Mouse (Mus musculus): ENCODE measurements around the gene Foxr1. TPM values are rescaled to one million over a fixed set of nuclear protein-coding genes. Genes with fewer than 3 reads are reported as not detected.

Foxr1 gene
- not detected in 2 replicates for polyA plus RNA-seq (2016; fragmentation: Nextera tagmentation; extraction: Ambion mirVana)

- Histone ChIP-seq H3K27me3 (no peaks in the 10 kb centered on the region), H3K4me1 (no peaks in the 10 kb centered on the region), H3K9ac (no peak within 1 kb of the TSS), H3K4me2 (replicated peaks) (no peak within 1 kb of the TSS), H3K36me3 (no peaks in the 10 kb centered on the region), H3K4me3 (no peak within 1 kb of the TSS), H3K27ac (no peak within 1 kb of the TSS), H3K9me3 (no peaks in the 10 kb centered on the region)
- 70% methylated on average over 19 of the region's 19 CpGs for WGBS
- ATAC-seq (ENCODE audit: insufficient number of reproducible peaks, insufficient read depth, low FRiP score, low TSS enrichment) = no peak
Observed at GRCm38 (mm10) chr9:44440961-44441360, at the start of gene Foxr1. Foxr1 (minus strand) TSS chr9:44441136.

GRCm38 (mm10) chr9:44490086-44490967 is 49.4 kb upstream of the Foxr1 start:
- peak overlapping the region; percentile 20; the same call in 1 of the 2 replicates for H3K9ac ChIP-seq
- no peak for ATAC-seq (ENCODE audit: insufficient number of reproducible peaks, insufficient read depth, low FRiP score, low TSS enrichment)
- WGBS = 12% methylated on average over 17 of the region's 17 CpGs
- H3K27ac ChIP-seq = peak overlapping the region; percentile 87
- peaks cover 6% of the 10 kb centered on the region; the same call in 1 of the 2 replicates for H3K36me3 ChIP-seq
- peaks cover 94% of the 10 kb centered on the region for H3K4me1 ChIP-seq
- H3K4me3 ChIP-seq = peak overlapping the region; percentile 97
- no peaks in the 10 kb centered on the region for H3K9me3 ChIP-seq
- no peaks in the 10 kb centered on the region for H3K27me3 ChIP-seq
- H3K4me2 ChIP-seq (replicated peaks) = peak overlapping the region; percentile 96

- Histone ChIP-seq H3K9ac (peak overlapping the region; percentile 54; the same call in 1 of the 2 replicates), H3K4me2 (replicated peaks) (peak overlapping the region; percentile 96), H3K4me3 (peak overlapping the region; percentile 97), H3K4me1 (peaks cover 94% of the 10 kb centered on the region), H3K27ac (peak overlapping the region; percentile 87), H3K36me3 (peaks cover 6% of the 10 kb centered on the region; the same call in 1 of the 2 replicates), H3K27me3 (no peaks in the 10 kb centered on the region), H3K9me3 (no peaks in the 10 kb centered on the region)
- WGBS = 3% methylated on average over 17 of the region's 17 CpGs
- ATAC-seq (ENCODE audit: insufficient number of reproducible peaks, insufficient read depth, low FRiP score, low TSS enrichment) = no peak
Observed at GRCm38 (mm10) chr9:44489651-44490085, 48.7 kb upstream of the Foxr1 start.

- H3K9ac ChIP-seq = peak overlapping the region; percentile 54
- peak overlapping the region; percentile 87 for H3K27ac ChIP-seq
- WGBS = 1% methylated on average over 5 of the region's 5 CpGs
- peak overlapping the region; percentile 97 for H3K4me3 ChIP-seq
- no peaks in the 10 kb centered on the region for H3K27me3 ChIP-seq
- peaks cover 94% of the 10 kb centered on the region for H3K4me1 ChIP-seq
- H3K9me3 ChIP-seq = no peaks in the 10 kb centered on the region
- no peak for ATAC-seq (ENCODE audit: insufficient number of reproducible peaks, insufficient read depth, low FRiP score, low TSS enrichment)
- H3K36me3 ChIP-seq = peaks cover 6% of the 10 kb centered on the region; the same call in 1 of the 2 replicates
- peak overlapping the region; percentile 96 for H3K4me2 ChIP-seq (replicated peaks)
Observed at GRCm38 (mm10) chr9:44488855-44489381, 48.0 kb upstream of the Foxr1 start.

GRCm38 (mm10) chr9:44488416-44488815 is 47.5 kb upstream of the Foxr1 start:
- WGBS = 13% methylated on average over 8 of the region's 8 CpGs
- H3K9ac ChIP-seq = peak overlapping the region; percentile 54

GRCm38 (mm10) chr9:44487441-44487840 is 46.5 kb upstream of the Foxr1 start:
- Histone ChIP-seq H3K4me2 (replicated peaks) (peak overlapping the region; percentile 96), H3K9ac (peak overlapping the region; percentile 99; the same call in 1 of the 2 replicates), H3K4me3 (peak overlapping the region; percentile 97), H3K9me3 (no peaks in the 10 kb centered on the region), H3K36me3 (peaks cover 6% of the 10 kb centered on the region; the same call in 1 of the 2 replicates), H3K27ac (peak overlapping the region; percentile 87), H3K27me3 (no peaks in the 10 kb centered on the region), H3K4me1 (peaks cover 79% of the 10 kb centered on the region)
- no peak for ATAC-seq (ENCODE audit: insufficient number of reproducible peaks, insufficient read depth, low FRiP score, low TSS enrichment)
- 8% methylated on average over 7 of the region's 7 CpGs for WGBS

More at GRCm38 (mm10) chr9:44488416-44488815, 47.5 kb upstream of the Foxr1 start:
- Histone ChIP-seq H3K4me3 (peak overlapping the region; percentile 97), H3K27me3 (no peaks in the 10 kb centered on the region), H3K9me3 (no peaks in the 10 kb centered on the region), H3K4me2 (replicated peaks) (peak overlapping the region; percentile 96), H3K36me3 (peaks cover 6% of the 10 kb centered on the region; the same call in 1 of the 2 replicates), H3K4me1 (peaks cover 89% of the 10 kb centered on the region), H3K27ac (peak overlapping the region; percentile 87)
- ATAC-seq (ENCODE audit: insufficient number of reproducible peaks, insufficient read depth, low FRiP score, low TSS enrichment) = no peak

- H3K27ac ChIP-seq = peak overlapping the region; percentile 87
- no peak for ATAC-seq (ENCODE audit: insufficient number of reproducible peaks, insufficient read depth, low FRiP score, low TSS enrichment)
Observed at GRCm38 (mm10) chr9:44486741-44487421, 45.9 kb upstream of the Foxr1 start.

GRCm38 (mm10) chr9:44486335-44486734 is 45.4 kb upstream of the Foxr1 start:
- Histone ChIP-seq H3K9ac (peak overlapping the region; percentile 99), H3K36me3 (no peaks in the 10 kb centered on the region), H3K27ac (peak overlapping the region; percentile 87), H3K4me3 (peak overlapping the region; percentile 97), H3K4me2 (replicated peaks) (peak overlapping the region; percentile 96), H3K9me3 (no peaks in the 10 kb centered on the region), H3K4me1 (peaks cover 75% of the 10 kb centered on the region), H3K27me3 (no peaks in the 10 kb centered on the region)
- ATAC-seq (ENCODE audit: insufficient number of reproducible peaks, insufficient read depth, low FRiP score, low TSS enrichment) = no peak
- WGBS = 8% methylated on average over 3 of the region's 3 CpGs

More at GRCm38 (mm10) chr9:44486741-44487421, 45.9 kb upstream of the Foxr1 start:
- H3K4me1 ChIP-seq = peaks cover 76% of the 10 kb centered on the region
- H3K36me3 ChIP-seq = peaks cover 5% of the 10 kb centered on the region; the same call in 1 of the 2 replicates
- H3K9ac ChIP-seq = peak overlapping the region; percentile 99
- H3K9me3 ChIP-seq = no peaks in the 10 kb centered on the region
- H3K4me2 ChIP-seq (replicated peaks) = peak overlapping the region; percentile 96
- H3K27me3 ChIP-seq = no peaks in the 10 kb centered on the region
- 11% methylated on average over 15 of the region's 15 CpGs for WGBS
- peak overlapping the region; percentile 97 for H3K4me3 ChIP-seq

GRCm38 (mm10) chr9:44485516-44486161 is 44.7 kb upstream of the Foxr1 start:
- Histone ChIP-seq H3K9me3 (no peaks in the 10 kb centered on the region), H3K36me3 (no peaks in the 10 kb centered on the region), H3K9ac (peak overlapping the region; percentile 99), H3K27me3 (no peaks in the 10 kb centered on the region), H3K27ac (peak overlapping the region; percentile 87), H3K4me3 (peak overlapping the region; percentile 97), H3K4me1 (peaks cover 70% of the 10 kb centered on the region), H3K4me2 (replicated peaks) (peak overlapping the region; percentile 96)
- ATAC-seq (ENCODE audit: insufficient number of reproducible peaks, insufficient read depth, low FRiP score, low TSS enrichment) = no peak
- WGBS = 26% methylated on average over 14 of the region's 14 CpGs

- peak overlapping the region; percentile 97 for H3K4me3 ChIP-seq
- H3K9me3 ChIP-seq = no peaks in the 10 kb centered on the region
- H3K27me3 ChIP-seq = no peaks in the 10 kb centered on the region
- H3K27ac ChIP-seq = peak overlapping the region; percentile 97
- peaks cover 65% of the 10 kb centered on the region for H3K4me1 ChIP-seq
- no peak for ATAC-seq (ENCODE audit: insufficient number of reproducible peaks, insufficient read depth, low FRiP score, low TSS enrichment)
- H3K36me3 ChIP-seq = no peaks in the 10 kb centered on the region
- H3K9ac ChIP-seq = peak overlapping the region; percentile 99
- 24% methylated on average over 6 of the region's 6 CpGs for WGBS
- peak overlapping the region; percentile 96 for H3K4me2 ChIP-seq (replicated peaks)
Observed at GRCm38 (mm10) chr9:44485105-44485515, 44.2 kb upstream of the Foxr1 start.

Data from embryonic facial prominence, embryonic 12.5 days (tissue).